Mouse (Mus musculus) bone marrow, adult 2 months (tissue): ENCODE results near the gene Rbms2.

Experiments used
- CTCF ChIP-seq: fragments of 200-500 bp; IDR thresholded peaks from 2 replicates; pipeline ENCODE4 v1.5.1; 2011; ENCODE audit warnings: low read length, control low read depth; ENCODE audit not compliant: control insufficient read depth, insufficient read depth
- POLR2A ChIP-seq: fragments of 200-500 bp; IDR thresholded peaks from 2 replicates; pipeline ENCODE4 v1.6.1; 2011; ENCODE audit warnings: low read depth, mild to moderate bottlenecking, control low read depth, low read length, borderline replicate concordance; ENCODE audit not compliant: control insufficient read depth

GRCm38 (mm10) chr10:128133650-128134332 is 46.3 kb downstream of the Rbms2 start:
- TF ChIP-seq CTCF (no peak), POLR2A (no peak)
